Mouse (Mus musculus): ENCODE data around the gene Nipsnap3a.

The Nipsnap3a gene

GRCm38 (mm10) chr4:52989248-52989647 lies at the start of gene Nipsnap3a:
Gene Nipsnap3a, plus strand, starts transcription at chr4:52989272.
- no peak for DNase-seq (ENCODE audit: low spot score in 2 of 2)

- no peak for DNase-seq (ENCODE audit: low spot score in 2 of 2)
These were observed 42.4 kb upstream of the Nipsnap3a start for GRCm38 (mm10) chr4:52946665-52947064.

GRCm38 (mm10) chr4:52949005-52949404 lies 40.1 kb upstream of the Nipsnap3a start:
- no peak for DNase-seq (ENCODE audit: low spot score in 2 of 2)

GRCm38 (mm10) chr4:52958693-52959092 lies 30.4 kb upstream of the Nipsnap3a start:
- peak; percentile 3 to 70 for DNase-seq (ENCODE audit: low spot score in 2 of 2)

GRCm38 (mm10) chr4:52964247-52964646 lies 24.8 kb upstream of the Nipsnap3a start, which contains the start of gene Olfr270:
Gene Olfr270, plus strand, starts transcription at chr4:52964547.
- no peak for DNase-seq (ENCODE audit: low spot score in 2 of 2)

GRCm38 (mm10) chr4:52985216-52985615 lies 3.9 kb upstream of the Nipsnap3a start:
- no peak for DNase-seq (ENCODE audit: low spot score in 2 of 2)

- no peak for DNase-seq (ENCODE audit: low spot score in 2 of 2)
These were observed 2.8 kb upstream of the Nipsnap3a start for GRCm38 (mm10) chr4:52986266-52986665.

- no peak for DNase-seq (ENCODE audit: low spot score in 2 of 2)
These were observed 10.4 kb downstream of the Nipsnap3a start for GRCm38 (mm10) chr4:52999449-52999848.

- DNase-seq (ENCODE audit: low spot score in 2 of 2), result no peak
These were observed 11.1 kb downstream of the Nipsnap3a start for GRCm38 (mm10) chr4:53000154-53000553.

GRCm38 (mm10) chr4:53009183-53009582 lies 20.1 kb downstream of the Nipsnap3a start:
- no peak for DNase-seq (ENCODE audit: low spot score in 2 of 2)

- DNase-seq (ENCODE audit: low spot score in 2 of 2), result no peak
These were observed 20.8 kb downstream of the Nipsnap3a start for GRCm38 (mm10) chr4:53009871-53010270.

GRCm38 (mm10) chr4:53011732-53012361 lies 22.8 kb downstream of the Nipsnap3a start, which contains the start of gene Nipsnap3b:
Gene Nipsnap3b, plus strand, starts transcription at chr4:53011880.
- DNase-seq (ENCODE audit: low spot score in 2 of 2), result peak; percentile 85 to 95

GRCm38 (mm10) chr4:53014421-53014820 lies 25.3 kb downstream of the Nipsnap3a start:
- DNase-seq (ENCODE audit: low spot score in 2 of 2), result no peak

GRCm38 (mm10) chr4:53015024-53015423 lies 26.0 kb downstream of the Nipsnap3a start:
- DNase-seq (ENCODE audit: low spot score in 2 of 2), result no peak

GRCm38 (mm10) chr4:53018392-53018791 lies 29.3 kb downstream of the Nipsnap3a start:
- no peak for DNase-seq (ENCODE audit: low spot score in 2 of 2)

- no peak for DNase-seq (ENCODE audit: low spot score in 2 of 2)
These were observed 34.3 kb downstream of the Nipsnap3a start for GRCm38 (mm10) chr4:53023189-53023925.

- no peak for DNase-seq (ENCODE audit: low spot score in 2 of 2)
These were observed 35.3 kb downstream of the Nipsnap3a start for GRCm38 (mm10) chr4:53024397-53024796.

GRCm38 (mm10) chr4:53027811-53028210 lies 38.7 kb downstream of the Nipsnap3a start:
- no peak for DNase-seq (ENCODE audit: low spot score in 2 of 2)

GRCm38 (mm10) chr4:53030326-53030948 lies 41.4 kb downstream of the Nipsnap3a start:
- DNase-seq (ENCODE audit: low spot score in 2 of 2), result no peak

- DNase-seq (ENCODE audit: low spot score in 2 of 2), result no peak
These were observed 54.7 kb downstream of the Nipsnap3a start for GRCm38 (mm10) chr4:53043819-53044218.

GRCm38 (mm10) chr4:53045807-53046206 lies 56.7 kb downstream of the Nipsnap3a start:
- no peak for DNase-seq (ENCODE audit: low spot score in 2 of 2)

- DNase-seq (ENCODE audit: low spot score in 2 of 2), result no peak
These were observed 57.4 kb downstream of the Nipsnap3a start for GRCm38 (mm10) chr4:53046238-53047022.
